Mouse (Mus musculus): Measurements from ENCODE around the gene Lgals3bp.

Gene Lgals3bp

DNA sequence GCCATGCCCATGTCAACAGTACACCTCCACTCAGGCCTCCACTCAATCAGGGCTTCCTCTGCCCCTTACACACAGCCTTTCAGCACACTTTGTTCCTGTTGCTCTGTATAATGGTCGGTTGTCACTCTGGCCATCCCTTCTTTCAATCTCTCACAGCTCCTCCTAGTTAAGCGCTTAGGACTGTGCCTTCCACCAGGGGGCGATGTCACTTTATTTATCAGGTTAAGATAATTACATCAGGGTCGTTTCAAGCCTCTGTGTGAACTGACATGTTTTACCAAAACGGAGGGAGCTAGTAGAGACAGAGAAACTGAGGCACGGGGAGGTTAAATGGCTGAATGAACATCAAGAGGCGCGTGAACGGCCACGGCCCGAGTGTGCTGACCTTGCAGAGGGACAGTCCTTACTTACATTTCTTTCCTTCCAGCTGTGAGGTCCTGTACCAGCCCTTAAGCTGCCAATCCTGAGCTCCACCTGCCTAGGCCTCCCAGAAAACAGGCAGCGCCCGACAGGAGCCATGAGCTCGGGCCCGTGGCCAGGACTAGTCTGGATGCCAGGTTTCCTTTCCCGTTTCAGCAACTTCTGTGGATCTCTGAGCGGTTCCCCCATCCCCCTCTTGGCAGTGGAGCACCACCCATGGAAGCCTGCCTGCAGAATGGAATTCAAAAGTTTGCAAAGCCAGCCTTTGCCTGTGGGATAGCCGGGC lies 21.5 kb upstream of the Lgals3bp start:
- peak; percentile 64 for DNase-seq (ENCODE audit: low read depth, low spot score)

DNA sequence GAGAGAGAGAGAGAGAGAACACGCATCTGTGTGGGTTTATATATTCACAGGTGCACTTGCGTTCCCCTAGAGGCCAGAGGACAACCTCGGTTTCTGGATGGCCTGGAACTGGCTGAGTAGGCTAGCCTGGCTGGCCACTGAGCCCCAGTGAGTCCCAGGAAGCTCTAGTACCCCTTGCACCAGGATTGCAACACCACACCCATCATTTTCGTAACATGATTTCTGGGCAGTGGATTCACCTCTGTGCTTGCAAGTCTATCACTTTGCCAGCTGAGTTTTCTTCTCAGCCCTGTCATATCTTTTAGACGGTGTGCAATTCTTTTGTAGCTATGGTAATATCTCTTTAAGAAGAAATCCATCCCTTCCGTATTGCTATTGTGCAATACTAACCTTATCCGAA lies 18.4 kb upstream of the Lgals3bp start:
- no peak for DNase-seq (ENCODE audit: low read depth, low spot score)

GRCm38 (mm10) chr11:118418834-118419504 lies 17.1 kb upstream of the Lgals3bp start, which contains the start of gene Cant1:
Cant1 (minus strand) TSS chr11:118419086.
- DNase-seq (ENCODE audit: low read depth, low spot score), result peak; percentile 97

- no peak for DNase-seq (ENCODE audit: low read depth, low spot score)
These were observed 16.5 kb upstream of the Lgals3bp start for GRCm38 (mm10) chr11:118418442-118418833.

- DNase-seq (ENCODE audit: low read depth, low spot score), result no peak
These were observed 15.6 kb upstream of the Lgals3bp start for GRCm38 (mm10) chr11:118417496-118417895.

- no peak for DNase-seq (ENCODE audit: low read depth, low spot score)
These were observed 14.2 kb upstream of the Lgals3bp start for GRCm38 (mm10) chr11:118416046-118416445.

DNA sequence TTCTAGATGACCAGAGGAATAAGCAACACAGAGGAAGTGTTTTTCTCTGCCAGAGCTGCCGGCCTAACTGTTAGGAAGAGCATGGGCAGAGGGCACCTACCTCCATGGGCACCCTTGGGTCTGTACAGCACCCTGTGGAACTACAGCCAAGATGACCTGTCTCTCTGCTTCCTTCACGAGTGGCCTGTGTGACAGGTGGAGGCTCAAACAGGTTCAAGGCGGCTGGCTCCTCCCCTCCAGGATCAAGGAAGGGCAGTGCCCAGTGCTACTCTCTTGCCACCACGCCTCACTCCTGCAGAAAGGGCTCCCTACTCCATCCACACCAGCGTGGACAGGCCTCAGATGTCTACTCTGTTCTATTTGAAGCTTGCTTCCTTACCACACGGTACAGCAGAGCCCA lies 13.7 kb upstream of the Lgals3bp start:
- no peak for DNase-seq (ENCODE audit: low read depth, low spot score)

DNA sequence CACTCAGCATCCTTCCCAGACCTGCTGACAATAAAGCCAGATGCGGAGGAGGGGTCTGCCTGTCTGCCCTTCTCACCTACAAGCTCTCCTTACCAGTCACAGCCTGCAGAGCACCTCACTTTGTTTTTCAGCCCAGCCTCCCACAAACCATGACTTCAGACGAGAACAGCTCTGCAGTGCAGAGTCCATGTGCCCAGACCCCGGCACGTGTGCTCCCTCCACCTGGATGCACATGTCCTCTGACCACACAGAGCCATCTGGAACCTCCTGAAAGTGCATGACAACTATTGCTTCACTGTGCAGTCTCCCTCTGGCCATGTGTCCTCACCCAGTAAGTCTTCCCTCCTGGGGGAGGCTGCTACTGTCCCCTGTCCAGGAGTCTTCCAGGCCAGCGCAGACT lies 12.4 kb upstream of the Lgals3bp start:
- DNase-seq (ENCODE audit: low read depth, low spot score), result no peak

DNA sequence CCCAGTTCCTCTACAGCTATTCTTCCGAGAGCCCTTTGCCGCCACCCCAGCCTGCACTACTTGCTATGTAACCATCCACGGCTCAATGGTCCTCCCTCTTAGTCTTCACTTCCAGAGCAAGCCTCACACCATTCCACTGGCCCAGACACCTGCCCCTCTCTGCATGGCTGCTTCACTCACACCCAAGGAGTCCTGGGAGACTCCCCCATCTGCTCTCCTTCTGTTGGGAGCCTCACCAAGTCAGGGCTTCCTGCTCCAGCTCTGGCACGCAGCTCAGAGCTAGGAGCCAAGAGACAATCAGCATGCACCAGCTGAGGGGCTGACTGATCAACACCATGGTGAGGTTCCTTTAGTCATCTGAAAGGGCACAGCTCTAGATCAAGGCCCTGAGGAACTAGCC lies 11.2 kb upstream of the Lgals3bp start:
- no peak for DNase-seq (ENCODE audit: low read depth, low spot score)

DNA sequence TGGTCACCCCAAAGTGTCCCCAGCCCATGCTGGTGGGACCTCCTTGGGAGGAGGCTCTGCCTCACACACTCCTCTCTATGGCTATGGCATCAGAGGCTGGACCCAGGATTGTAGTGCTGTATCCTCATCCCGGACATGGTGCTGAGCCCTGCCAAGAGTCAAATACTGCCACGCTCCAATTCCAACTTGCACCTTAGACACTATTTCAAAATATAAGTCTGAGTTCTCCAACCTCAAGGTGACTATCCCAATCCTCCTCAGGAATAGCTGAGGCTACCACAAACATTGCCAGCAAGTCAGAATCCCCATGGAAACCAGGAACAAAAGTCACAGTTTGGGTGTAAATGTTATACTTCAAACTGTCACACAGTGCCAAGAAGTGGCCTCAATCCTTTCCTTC lies 10.7 kb upstream of the Lgals3bp start:
- DNase-seq (ENCODE audit: low read depth, low spot score), result no peak

GRCm38 (mm10) chr11:118411271-118411670 lies 9.4 kb upstream of the Lgals3bp start:
- DNase-seq (ENCODE audit: low read depth, low spot score), result no peak

GRCm38 (mm10) chr11:118410479-118410878 lies 8.6 kb upstream of the Lgals3bp start:
- no peak for DNase-seq (ENCODE audit: low read depth, low spot score)

DNA sequence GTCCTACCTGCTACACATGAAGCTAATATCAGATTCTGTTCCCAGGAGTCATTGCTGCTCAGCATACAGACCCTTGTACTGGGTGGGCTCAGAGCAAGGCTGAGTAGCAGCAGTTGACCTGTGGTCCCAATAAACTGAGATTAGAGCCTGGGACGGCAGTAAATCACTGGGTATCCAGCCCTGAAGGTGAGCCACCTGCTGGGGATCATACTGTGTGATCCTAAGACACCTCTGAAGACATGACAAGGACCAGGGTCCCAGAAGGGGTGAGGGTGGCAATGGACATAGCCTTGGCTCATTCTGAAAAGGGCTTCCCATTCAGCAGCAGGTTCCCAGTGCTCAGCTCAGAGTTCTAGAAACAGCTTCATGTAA lies 8.2 kb upstream of the Lgals3bp start:
- no peak for DNase-seq (ENCODE audit: low read depth, low spot score)

DNA sequence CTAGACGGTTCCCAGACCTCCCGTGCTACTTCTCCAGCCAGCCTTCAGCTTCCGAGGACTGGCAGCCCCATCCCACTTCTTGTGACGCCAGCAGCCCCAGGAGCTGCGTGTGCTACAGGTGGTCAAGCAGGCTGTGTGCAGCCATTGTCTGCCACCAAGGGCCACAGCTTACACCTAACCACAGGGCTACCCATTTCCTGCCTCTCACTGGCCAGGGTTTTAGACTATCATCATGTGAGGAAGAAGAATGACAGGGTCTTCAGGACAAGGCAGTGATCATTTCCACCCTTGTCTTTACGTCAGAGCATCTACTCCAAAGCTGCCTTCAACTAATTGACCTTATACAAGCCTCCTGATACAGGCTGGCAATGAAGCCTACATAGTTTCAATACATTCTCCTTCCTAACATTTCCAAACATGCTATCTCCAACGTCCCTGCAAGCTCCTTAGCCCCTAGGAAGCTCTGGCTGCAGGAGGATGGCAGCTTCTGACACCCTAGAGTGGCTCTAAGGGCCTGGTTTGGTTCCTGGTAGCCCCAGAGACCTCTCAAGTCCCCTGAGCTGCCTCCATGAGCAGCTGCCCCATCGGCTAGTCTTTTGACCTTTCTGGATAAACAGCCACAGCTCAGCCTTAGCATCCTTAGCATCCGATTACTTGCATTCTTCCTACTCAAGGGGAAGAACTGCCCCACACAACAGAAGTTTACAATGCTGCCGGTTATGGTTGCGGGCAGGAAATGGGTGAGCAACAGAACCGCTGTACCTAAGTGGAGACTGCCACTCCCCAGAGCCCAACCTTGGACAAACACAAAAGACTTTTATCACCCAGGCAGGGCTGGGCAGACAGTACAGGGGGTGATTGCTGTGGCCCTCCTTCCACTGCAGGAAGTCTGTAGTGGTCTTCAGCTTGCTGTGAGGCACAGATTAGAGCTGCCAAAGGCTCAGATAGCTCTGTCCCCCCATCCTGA lies 7.5 kb upstream of the Lgals3bp start:
- no peak for DNase-seq (ENCODE audit: low read depth, low spot score)

DNA sequence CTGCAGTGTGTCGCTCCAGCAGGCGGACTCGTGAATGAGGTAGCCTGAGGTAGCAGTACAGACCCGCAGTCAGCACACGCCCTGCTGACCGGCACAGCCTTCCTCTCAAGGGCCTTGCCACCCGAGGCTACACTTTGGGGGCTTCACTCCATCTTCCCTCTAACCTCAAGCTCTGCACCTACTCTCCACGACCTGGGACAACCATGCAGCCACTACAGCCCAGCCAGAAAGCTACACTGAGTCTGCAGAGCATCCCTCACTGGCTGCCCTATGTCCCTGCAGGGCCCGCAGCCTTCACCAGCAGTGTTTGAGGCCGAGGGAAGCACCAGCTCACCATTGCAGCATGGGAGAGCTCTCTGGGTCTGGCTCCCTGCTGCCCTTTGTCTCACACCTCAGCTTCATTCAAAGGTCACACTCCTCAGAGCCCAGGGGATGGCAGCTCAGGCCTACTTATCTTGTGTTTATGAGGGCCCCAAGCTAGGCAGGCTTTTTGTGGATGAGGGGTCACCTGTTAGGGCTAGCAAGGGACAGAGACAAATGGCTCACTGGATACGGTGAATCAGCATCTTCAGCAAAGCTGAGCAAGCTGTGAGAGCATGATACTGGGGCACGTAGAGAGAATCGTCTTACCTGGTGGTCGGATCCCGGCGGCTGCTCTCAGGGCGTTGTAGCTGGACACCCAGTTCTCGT lies 6.3 kb upstream of the Lgals3bp start:
- DNase-seq (ENCODE audit: low read depth, low spot score), result no peak

DNA sequence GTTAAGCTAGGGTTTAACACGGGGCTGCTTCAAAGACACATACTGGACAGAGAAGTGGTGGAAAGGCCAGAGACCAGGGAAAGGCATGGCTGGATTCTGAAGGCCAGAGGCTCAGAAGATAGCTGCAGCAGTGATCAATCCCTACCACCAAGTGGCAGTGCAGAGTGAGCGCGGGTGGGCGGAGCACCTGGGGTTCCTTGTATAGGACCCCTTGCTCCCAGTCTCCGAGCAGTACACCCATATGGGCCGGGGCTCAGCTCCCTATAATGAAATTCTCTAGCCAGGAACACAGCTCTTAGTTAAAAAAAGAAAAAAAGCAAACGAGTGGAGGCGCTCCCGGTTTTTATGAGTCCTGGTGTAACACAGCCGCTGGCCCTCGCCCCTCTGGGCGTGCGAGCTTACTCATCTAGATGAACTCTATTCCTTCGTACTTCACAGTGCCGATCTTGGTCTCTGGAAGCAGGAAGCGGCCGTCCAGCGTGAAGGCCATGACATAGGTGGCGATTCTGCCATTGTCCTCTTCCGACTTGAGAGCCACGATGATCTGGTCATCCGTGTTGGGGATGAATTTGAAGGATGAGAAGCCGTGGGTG lies 5.5 kb upstream of the Lgals3bp start:
- DNase-seq (ENCODE audit: low read depth, low spot score), result no peak

DNA sequence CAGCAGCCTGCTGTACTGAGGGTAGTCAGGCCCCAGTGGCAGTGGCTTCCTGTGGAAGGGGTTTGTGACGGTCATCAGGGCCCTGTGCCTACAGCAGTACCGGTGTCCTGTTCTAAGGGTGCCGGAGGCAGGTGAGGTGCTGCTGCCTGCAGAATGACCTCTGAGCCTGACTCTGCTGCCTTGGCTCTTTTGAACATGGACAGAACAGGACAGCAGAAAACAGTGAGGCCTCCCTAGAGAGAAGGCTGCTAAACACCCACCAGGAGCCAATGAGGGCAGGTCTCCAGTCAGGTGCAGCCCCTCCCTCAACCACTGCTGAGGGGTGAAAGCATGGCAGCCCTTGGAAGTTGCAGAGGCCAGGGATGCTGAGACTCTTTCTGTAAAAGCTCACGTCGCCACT lies 4.6 kb upstream of the Lgals3bp start:
- no peak for DNase-seq (ENCODE audit: low read depth, low spot score)

GRCm38 (mm10) chr11:118405311-118405710 lies 3.4 kb upstream of the Lgals3bp start:
- no peak for DNase-seq (ENCODE audit: low read depth, low spot score)

DNA sequence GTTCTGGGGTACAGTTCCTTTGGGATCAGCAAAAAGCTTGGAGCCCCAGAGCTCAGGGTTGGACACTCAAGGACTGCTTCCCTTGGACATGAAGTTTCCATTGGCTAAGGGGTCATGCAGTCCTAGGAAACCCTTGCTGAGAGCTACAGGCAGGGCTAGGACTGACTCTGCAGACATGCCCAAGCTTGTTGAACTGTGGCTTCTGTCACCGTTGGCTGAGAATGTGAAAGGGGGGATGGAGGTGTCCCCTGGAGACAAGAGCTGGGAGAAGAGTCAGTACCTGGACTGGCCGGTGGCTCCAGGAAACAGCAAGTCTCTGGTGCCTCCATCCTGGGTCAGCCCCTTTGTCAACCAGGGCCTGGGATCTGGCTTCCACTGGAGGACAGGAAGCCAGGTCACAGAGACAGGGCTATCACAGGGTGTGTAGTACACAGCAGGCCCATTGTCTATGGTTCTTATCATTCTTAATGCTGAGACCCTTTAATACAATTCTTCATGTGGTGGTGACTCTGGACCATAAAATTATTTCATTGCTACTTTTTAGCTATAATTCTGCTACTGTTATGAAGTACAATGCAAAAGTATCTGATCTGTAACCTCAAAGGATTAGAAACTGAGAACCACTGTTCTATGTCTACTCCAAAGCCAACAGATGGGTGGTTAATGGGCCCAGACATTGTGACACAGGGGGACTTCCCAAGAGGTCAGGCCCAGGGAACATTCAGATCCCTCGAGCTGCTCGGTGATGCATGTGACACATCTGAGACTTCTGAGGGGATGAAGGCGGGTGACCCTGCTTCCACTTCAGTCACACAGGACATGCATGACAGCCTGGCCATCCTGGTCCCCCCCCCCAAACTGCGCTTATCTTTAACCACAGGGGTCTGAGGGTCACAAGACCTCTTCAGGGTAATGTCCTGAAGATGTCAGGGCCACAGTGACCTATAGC lies 2.3 kb upstream of the Lgals3bp start:
- no peak for DNase-seq (ENCODE audit: low read depth, low spot score)

- no peak for DNase-seq (ENCODE audit: low read depth, low spot score)
These were observed 1.3 kb upstream of the Lgals3bp start for GRCm38 (mm10) chr11:118403183-118403582.

All from retina, adult 2 months (tissue).